24 mouse cellular contexts compared by ENCODE assay signal in genomic region chr3:50999745-51000144, GRCm38 (mm10).
A peak's percentile ranks its signal among the peaks of the same experiment; 100 is the strongest.
DNase-seq lines count a peak whose midpoint lies in the region; ATAC-seq and TF ChIP-seq lines count a peak whose summit lies in the region.
"Had no signal": no experiment of that assay in that cellular context is flagged by ENCODE, and none has a peak within 500 bp of the region (broad histone marks: within the 10 kb centered on the region; RNA-seq: fewer than 3 reads in every experiment).

No protein-coding gene starts in this region.

- H3K9ac ChIP-seq in lung, postnatal 0 days (replicated peaks; ENCODE audit: low read depth) = no peak overlapping the region
- no peak overlapping the region for H3K9ac ChIP-seq in hindbrain, embryonic 14.5 days
- H3K9ac ChIP-seq: embryonic facial prominence, embryonic 13.5 days; forebrain, embryonic 15.5 days; heart, embryonic 12.5 days; heart, embryonic 15.5 days; hindbrain, embryonic 15.5 days had no signal

- ATAC-seq in lung, postnatal 0 days = peak; percentile 65
- no peak for ATAC-seq in hindbrain, embryonic 14.5 days (ENCODE audit: low FRiP score)
- ATAC-seq: activated CD4-positive, CD25-positive, alpha-beta regulatory T cell, adult 4 months; forebrain, embryonic 15.5 days; intestine, postnatal 0 days had no signal

- no peaks in the 10 kb centered on the region for H3K27me3 ChIP-seq in heart, embryonic 10.5 days (ENCODE audit: insufficient read depth, poor library complexity, severe bottlenecking)
- no peaks in the 10 kb centered on the region for H3K27me3 ChIP-seq in lung, postnatal 0 days (replicated peaks; ENCODE audit: insufficient read depth, low read length)
- no peaks in the 10 kb centered on the region for H3K27me3 ChIP-seq in hindbrain, embryonic 14.5 days (ENCODE audit: control insufficient read depth, insufficient read depth, low read length)
- H3K27me3 ChIP-seq: embryonic facial prominence, embryonic 13.5 days; forebrain, embryonic 15.5 days; heart, embryonic 12.5 days; heart, embryonic 15.5 days; hindbrain, embryonic 15.5 days had no signal

- WGBS in heart, embryonic 10.5 days = 75% methylated on average over 3 of the region's 3 CpGs
- 41% methylated on average over 3 of the region's 3 CpGs for WGBS in lung, postnatal 0 days
- 85% methylated on average over 3 of the region's 3 CpGs for WGBS in hindbrain, embryonic 14.5 days

- intact Hi-C loops in heart, postnatal 10 days (cut with DNase I) = no loop called here

- H3K9me3 ChIP-seq in heart, embryonic 10.5 days = no peaks in the 10 kb centered on the region
- H3K9me3 ChIP-seq in lung, postnatal 0 days (ENCODE audit: low read length) = no peaks in the 10 kb centered on the region
- no peaks in the 10 kb centered on the region for H3K9me3 ChIP-seq in hindbrain, embryonic 14.5 days (ENCODE audit: control insufficient read depth, low read length)
- H3K9me3 ChIP-seq: embryonic facial prominence, embryonic 13.5 days; forebrain, embryonic 15.5 days; heart, embryonic 12.5 days; heart, embryonic 15.5 days; hindbrain, embryonic 15.5 days had no signal

- H3K4me3 ChIP-seq in heart, embryonic 10.5 days = no peak overlapping the region
- no peak overlapping the region for H3K4me3 ChIP-seq in lung, postnatal 0 days (ENCODE audit: low read depth, low read length)
- no peak overlapping the region for H3K4me3 ChIP-seq in hindbrain, embryonic 14.5 days (replicated peaks; ENCODE audit: low read length)
- H3K4me3 ChIP-seq: embryonic facial prominence, embryonic 13.5 days; erythroblast, embryonic 14.5 days; forebrain, embryonic 15.5 days; heart, embryonic 12.5 days; heart, embryonic 15.5 days; hindbrain, embryonic 15.5 days had no signal

- DNase-seq in heart, embryonic 10.5 days (ENCODE audit: low spot score) = no peak
- no peak for DNase-seq in heart, postnatal 10 days
- peak; percentile 74 for DNase-seq in lung, postnatal 0 days (ENCODE audit: low spot score)
- DNase-seq in lung, postnatal 4 days = no peak
- peak; percentile 1 for DNase-seq in gonadal fat pad, adult 2 months (ENCODE audit: low read depth)
- no peak for DNase-seq in hindbrain, embryonic 14.5 days (ENCODE audit: low spot score)
- DNase-seq: adrenal gland, postnatal 10 days; adrenal gland, postnatal 36 days; cerebellum, adult 18-20 months; cerebellum, adult 9-11 months; cerebellum, postnatal 25 days; gastrocnemius, postnatal 10 days; gastrocnemius, postnatal 36 days; heart, adult 11 months; heart, postnatal 14 days; heart, postnatal 4 days had no signal

- 0 out of 2 replicates have a peak, but pooled peaks cover 2% of the 10 kb centered on the region for H3K4me1 ChIP-seq in heart, embryonic 10.5 days
- H3K4me1 ChIP-seq in lung, postnatal 0 days (ENCODE audit: insufficient read depth, low read depth, low read length) = peaks cover 3% of the 10 kb centered on the region; the same call in 1 of the 2 replicates
- peaks cover 11% of the 10 kb centered on the region; the same call in 1 of the 2 replicates for H3K4me1 ChIP-seq in hindbrain, embryonic 14.5 days (replicated peaks; ENCODE audit: control insufficient read depth, insufficient read depth, low read length)
- H3K4me1 ChIP-seq: heart, embryonic 12.5 days; heart, embryonic 15.5 days had no signal

- 0 out of 2 replicates have a peak overlapping the region, but pooled peaks have one; percentile 39 for H3K27ac ChIP-seq in heart, embryonic 10.5 days
- no peak overlapping the region for H3K27ac ChIP-seq in lung, postnatal 0 days (ENCODE audit: low read length)
- no peak overlapping the region for H3K27ac ChIP-seq in hindbrain, embryonic 14.5 days
- H3K27ac ChIP-seq: embryonic facial prominence, embryonic 13.5 days; heart, embryonic 15.5 days; hindbrain, embryonic 15.5 days had no signal

- TF ChIP-seq CTCF in lung, postnatal 0 days (IDR thresholded peaks at IDR 0.05) = no peak

- no peak overlapping the region for H3K4me2 ChIP-seq in lung, postnatal 0 days (replicated peaks; ENCODE audit: low read depth, low read length)
- no peak overlapping the region for H3K4me2 ChIP-seq in hindbrain, embryonic 14.5 days (replicated peaks)
- H3K4me2 ChIP-seq: embryonic facial prominence, embryonic 13.5 days; forebrain, embryonic 15.5 days; heart, embryonic 12.5 days; heart, embryonic 15.5 days; hindbrain, embryonic 15.5 days had no signal

- H3K36me3 ChIP-seq in heart, embryonic 10.5 days = no peaks in the 10 kb centered on the region
- H3K36me3 ChIP-seq in lung, postnatal 0 days (ENCODE audit: insufficient read depth, low read length) = no peaks in the 10 kb centered on the region
- no peaks in the 10 kb centered on the region for H3K36me3 ChIP-seq in hindbrain, embryonic 14.5 days (replicated peaks; ENCODE audit: control insufficient read depth, insufficient read depth)
- H3K36me3 ChIP-seq: embryonic facial prominence, embryonic 13.5 days; forebrain, embryonic 15.5 days; heart, embryonic 12.5 days; heart, embryonic 15.5 days; hindbrain, embryonic 15.5 days had no signal

- peak; percentile 52; the same call in 1 of the 2 replicates for TF ChIP-seq EP300 in lung, postnatal 0 days (IDR thresholded peaks at IDR 0.05)

Comparison
In these comparisons a context has a peak if more than half of its experiments do, and no peak if none do; other contexts are left out.
1. DNase-seq: peak in lung, postnatal 0 days (single experiment) and gonadal fat pad, adult 2 months (single experiment); none in heart, embryonic 10.5 days (single experiment), heart, postnatal 10 days (0 of 2), lung, postnatal 4 days (0 of 2) and hindbrain, embryonic 14.5 days (single experiment).